Mouse (Mus musculus) liver, embryonic 14.5 days (tissue): Measurements from ENCODE around the gene Gpr68.

Experiments used
- CTCF ChIP-seq: IDR thresholded peaks from 2 replicates; pipeline ENCODE4 v1.5.1; 2016; ENCODE audit warnings: antibody characterized with exemption, low read depth, control low read depth
- EP300 ChIP-seq: IDR thresholded peaks from 2 replicates; pipeline ENCODE4 v1.6.1; 2016; ENCODE audit warnings: antibody characterized with exemption, low read depth

- TF ChIP-seq CTCF (peak; percentile 95), EP300 (no peak)
Observed at GRCm38 (mm10) chr12:100936116-100936515, 28.1 kb upstream of the Gpr68 start.
